Mouse (Mus musculus) heart, adult 8-10 months (tissue): ENCODE data around the gene Lonrf3. TPM values are rescaled to one million over a fixed set of nuclear protein-coding genes. Genes with fewer than 3 reads are reported as not detected.

ENCODE experiments used
- DNase-seq: peaks from one replicate; pipeline ENCODE4 v3.0.0; 2022; ENCODE audit warnings: low spot score
- microRNA-seq: library from miRNA; unstranded; fragments of <30 nt; microRNA quantifications from one replicate; pipeline ENCODE4 v1.2.0, GENCODE M21; 2022
- total RNA-seq, 4 experiments: library from RNA; stranded (reverse); gene quantifications; 2 replicates each; pipeline ENCODE4 v1.2.4; 2022

Gene Lonrf3
- 1 to 10 TPM in 2 of 4 experiments, under 1 TPM in 2; 0.66 to 1.5 (median 1.0) TPM for total RNA-seq

- DNase-seq = peak; percentile 77
These were observed at the start of gene Lonrf3 for GRCm38 (mm10) chrX:36328271-36329039. Gene Lonrf3 (plus strand): TSS chrX:36328353.

GRCm38 (mm10) chrX:36278750-36279149 is 49.4 kb upstream of the Lonrf3 start:
- DNase-seq = no peak

- DNase-seq = no peak
These were observed 16.7 kb upstream of the Lonrf3 start for GRCm38 (mm10) chrX:36311420-36311819.

GRCm38 (mm10) chrX:36327491-36328255 is 480 bp upstream of the Lonrf3 start:
- no peak for DNase-seq

- no peak for DNase-seq
These were observed 992 bp downstream of the Lonrf3 start for GRCm38 (mm10) chrX:36329040-36329649.

GRCm38 (mm10) chrX:36329849-36330411 is 1.8 kb downstream of the Lonrf3 start:
- peak; percentile 37 for DNase-seq

- no peak for DNase-seq
These were observed 24.3 kb downstream of the Lonrf3 start for GRCm38 (mm10) chrX:36352446-36352845.

- DNase-seq = no peak
These were observed 57.2 kb downstream of the Lonrf3 start for GRCm38 (mm10) chrX:36385340-36385739.

- no peak for DNase-seq
These were observed 61.8 kb downstream of the Lonrf3 start for GRCm38 (mm10) chrX:36389971-36390370.

- no peak for DNase-seq
These were observed 62.4 kb downstream of the Lonrf3 start for GRCm38 (mm10) chrX:36390503-36390902.

GRCm38 (mm10) chrX:36392672-36393071 is 64.5 kb downstream of the Lonrf3 start:
- DNase-seq = no peak

- no peak for DNase-seq
These were observed 65.1 kb downstream of the Lonrf3 start for GRCm38 (mm10) chrX:36393279-36393678.

- DNase-seq = no peak
These were observed 72.8 kb downstream of the Lonrf3 start, which contains the start of gene Gm6268 for GRCm38 (mm10) chrX:36400980-36401379. Gene Gm6268 (plus strand): TSS chrX:36401280.

- no peak for DNase-seq
These were observed 74.2 kb downstream of the Lonrf3 start for GRCm38 (mm10) chrX:36402316-36402715.

Small RNA genes lying within 50 kb of the gene (microRNA-seq; reads per million reads assigned to microRNA genes)
- not detected for gene Gm44485

Other genes starting within 250 kb of the Lonrf3 start
- gene Il13ra1, start 216.2 kb upstream of the Lonrf3 start, total RNA-seq = 10 to 100 TPM; 23.2 to 32.6 (median 30.3) TPM
- gene Zcchc12, start 132.4 kb upstream of the Lonrf3 start, total RNA-seq = under 1 TPM in 2 of 4 experiments, not detected in 2; 0.11 to 0.19 TPM
- gene Gm6268, start 72.9 kb downstream of the Lonrf3 start, total RNA-seq = not detected
- not detected for gene Gm14569, start 163.5 kb downstream of the Lonrf3 start, total RNA-seq